Mouse (Mus musculus): ENCODE data around the gene Smoc2. TPM values are rescaled to one million over a fixed set of nuclear protein-coding genes. Genes with fewer than 3 reads are reported as not detected.

Smoc2 gene
- polyA plus RNA-seq, 1 experiment = 88.4 TPM

GRCm38 (mm10) chr17:14387261-14387660 lies 108.0 kb downstream of the Smoc2 start:
- Histone ChIP-seq H3K4me1 (ENCODE audit: control insufficient read depth, insufficient read depth, low read length) (no peaks in the 10 kb centered on the region), H3K27ac (ENCODE audit: insufficient read depth, low read length) (no peak overlapping the region), H3K4me3 (ENCODE audit: insufficient read depth, low read length) (no peak overlapping the region)
- TF ChIP-seq POLR2A (IDR thresholded peaks at IDR 0.05; ENCODE audit: low read depth, low read length) (no peak), CTCF (IDR thresholded peaks at IDR 0.05; ENCODE audit: borderline replicate concordance, insufficient read depth, low read length) (no peak)

- no peak overlapping the region for H3K4me3 ChIP-seq (ENCODE audit: insufficient read depth, low read length)
- no peak for TF ChIP-seq CTCF (IDR thresholded peaks at IDR 0.05; ENCODE audit: borderline replicate concordance, insufficient read depth, low read length)
- H3K4me1 ChIP-seq (ENCODE audit: control insufficient read depth, insufficient read depth, low read length) = no peaks in the 10 kb centered on the region; the same call in 1 of the 2 replicates
- H3K27ac ChIP-seq (ENCODE audit: insufficient read depth, low read length) = no peak overlapping the region
These were observed 113.1 kb downstream of the Smoc2 start for GRCm38 (mm10) chr17:14392443-14392842.

GRCm38 (mm10) chr17:14394861-14395260 lies 115.6 kb downstream of the Smoc2 start:
- no peak for TF ChIP-seq POLR2A (IDR thresholded peaks at IDR 0.05; ENCODE audit: low read depth, low read length)
- TF ChIP-seq CTCF (IDR thresholded peaks at IDR 0.05; ENCODE audit: borderline replicate concordance, insufficient read depth, low read length) = no peak
- H3K27ac ChIP-seq (ENCODE audit: insufficient read depth, low read length) = no peak overlapping the region
- no peak overlapping the region for H3K4me3 ChIP-seq (ENCODE audit: insufficient read depth, low read length)
- no peaks in the 10 kb centered on the region; the same call in 1 of the 2 replicates for H3K4me1 ChIP-seq (ENCODE audit: control insufficient read depth, insufficient read depth, low read length)

GRCm38 (mm10) chr17:14397456-14397855 lies 118.2 kb downstream of the Smoc2 start:
- TF ChIP-seq CTCF (IDR thresholded peaks at IDR 0.05; ENCODE audit: borderline replicate concordance, insufficient read depth, low read length) (no peak), POLR2A (IDR thresholded peaks at IDR 0.05; ENCODE audit: low read depth, low read length) (no peak)
- H3K4me3 ChIP-seq (ENCODE audit: insufficient read depth, low read length) = no peak overlapping the region
- H3K4me1 ChIP-seq (ENCODE audit: control insufficient read depth, insufficient read depth, low read length) = no peaks in the 10 kb centered on the region; the same call in 1 of the 2 replicates
- no peak overlapping the region for H3K27ac ChIP-seq (ENCODE audit: insufficient read depth, low read length)

GRCm38 (mm10) chr17:14398650-14399424 lies 119.5 kb downstream of the Smoc2 start:
- no peaks in the 10 kb centered on the region; the same call in 1 of the 2 replicates for H3K4me1 ChIP-seq (ENCODE audit: control insufficient read depth, insufficient read depth, low read length)
- no peak overlapping the region for H3K4me3 ChIP-seq (ENCODE audit: insufficient read depth, low read length)
- H3K27ac ChIP-seq (ENCODE audit: insufficient read depth, low read length) = no peak overlapping the region
- no peak for TF ChIP-seq CTCF (IDR thresholded peaks at IDR 0.05; ENCODE audit: borderline replicate concordance, insufficient read depth, low read length)
- TF ChIP-seq POLR2A (IDR thresholded peaks at IDR 0.05; ENCODE audit: low read depth, low read length) = no peak

GRCm38 (mm10) chr17:14400960-14401359 lies 121.7 kb downstream of the Smoc2 start:
- Histone ChIP-seq H3K4me1 (ENCODE audit: control insufficient read depth, insufficient read depth, low read length) (no peaks in the 10 kb centered on the region; the same call in 1 of the 2 replicates), H3K27ac (ENCODE audit: insufficient read depth, low read length) (no peak overlapping the region), H3K4me3 (ENCODE audit: insufficient read depth, low read length) (no peak overlapping the region)
- no peak for TF ChIP-seq POLR2A (IDR thresholded peaks at IDR 0.05; ENCODE audit: low read depth, low read length)
- TF ChIP-seq CTCF (IDR thresholded peaks at IDR 0.05; ENCODE audit: borderline replicate concordance, insufficient read depth, low read length) = no peak

GRCm38 (mm10) chr17:14407874-14408273 lies 128.6 kb downstream of the Smoc2 start:
- Histone ChIP-seq H3K27ac (ENCODE audit: insufficient read depth, low read length) (no peak overlapping the region), H3K4me3 (ENCODE audit: insufficient read depth, low read length) (no peak overlapping the region), H3K4me1 (ENCODE audit: control insufficient read depth, insufficient read depth, low read length) (0 out of 2 replicates have a peak, but pooled peaks cover 2% of the 10 kb centered on the region)
- TF ChIP-seq CTCF (IDR thresholded peaks at IDR 0.05; ENCODE audit: borderline replicate concordance, insufficient read depth, low read length) = no peak
- TF ChIP-seq POLR2A (IDR thresholded peaks at IDR 0.05; ENCODE audit: low read depth, low read length) = no peak

GRCm38 (mm10) chr17:14412460-14412859 lies 133.2 kb downstream of the Smoc2 start:
- Histone ChIP-seq H3K27ac (ENCODE audit: insufficient read depth, low read length) (no peak overlapping the region), H3K4me3 (ENCODE audit: insufficient read depth, low read length) (no peak overlapping the region), H3K4me1 (ENCODE audit: control insufficient read depth, insufficient read depth, low read length) (0 out of 2 replicates have a peak, but pooled peaks cover 2% of the 10 kb centered on the region)
- TF ChIP-seq CTCF (IDR thresholded peaks at IDR 0.05; ENCODE audit: borderline replicate concordance, insufficient read depth, low read length) (no peak), POLR2A (IDR thresholded peaks at IDR 0.05; ENCODE audit: low read depth, low read length) (no peak)

GRCm38 (mm10) chr17:14414511-14414910 lies 135.2 kb downstream of the Smoc2 start:
- Histone ChIP-seq H3K4me3 (ENCODE audit: insufficient read depth, low read length) (no peak overlapping the region), H3K4me1 (ENCODE audit: control insufficient read depth, insufficient read depth, low read length) (no peaks in the 10 kb centered on the region), H3K27ac (ENCODE audit: insufficient read depth, low read length) (no peak overlapping the region)
- TF ChIP-seq CTCF (IDR thresholded peaks at IDR 0.05; ENCODE audit: borderline replicate concordance, insufficient read depth, low read length) (no peak), POLR2A (IDR thresholded peaks at IDR 0.05; ENCODE audit: low read depth, low read length) (no peak)

GRCm38 (mm10) chr17:14420460-14421046 lies 141.2 kb downstream of the Smoc2 start:
- TF ChIP-seq POLR2A (IDR thresholded peaks at IDR 0.05; ENCODE audit: low read depth, low read length) (no peak), CTCF (IDR thresholded peaks at IDR 0.05; ENCODE audit: borderline replicate concordance, insufficient read depth, low read length) (no peak)
- H3K27ac ChIP-seq (ENCODE audit: insufficient read depth, low read length) = no peak overlapping the region

More at GRCm38 (mm10) chr17:14420460-14421046, 141.2 kb downstream of the Smoc2 start:
- Histone ChIP-seq H3K4me1 (ENCODE audit: control insufficient read depth, insufficient read depth, low read length) (no peaks in the 10 kb centered on the region; the same call in 1 of the 2 replicates), H3K4me3 (ENCODE audit: insufficient read depth, low read length) (no peak overlapping the region)
